ENCODE assay signal across 16 mouse cellular contexts in genomic region chr11:18945778-18946177, GRCm38 (mm10).
A peak's percentile ranks its signal among the peaks of the same experiment; 100 is the strongest.
DNase-seq lines count a peak whose midpoint lies in the region; ATAC-seq and TF ChIP-seq lines count a peak whose summit lies in the region.
"Had no signal": no experiment of that assay in that cellular context is flagged by ENCODE, and none has a peak within 500 bp of the region (broad histone marks: within the 10 kb centered on the region; RNA-seq: fewer than 3 reads in every experiment).

No protein-coding gene starts in this region.

- no peak overlapping the region for H3K4me3 ChIP-seq in heart, adult 2 months
- no peak overlapping the region for H3K4me3 ChIP-seq in kidney, embryonic 14.5 days (ENCODE audit: low read length)
- no peak overlapping the region for H3K4me3 ChIP-seq in stomach, embryonic 14.5 days (ENCODE audit: low read depth, low read length)
- no peak overlapping the region for H3K4me3 ChIP-seq in stomach, postnatal 0 days (ENCODE audit: low read depth, low read length)
- H3K4me3 ChIP-seq: forebrain, embryonic 12.5 days; lung, embryonic 15.5 days had no signal

- 67% methylated on average over 3 of the region's 3 CpGs for WGBS in heart, adult 2 months
- 17% methylated on average over 3 of the region's 3 CpGs for WGBS in kidney, embryonic 14.5 days
- 22% methylated on average over 3 of the region's 3 CpGs for WGBS in stomach, embryonic 14.5 days
- WGBS in stomach, postnatal 0 days, result 41% methylated on average over 3 of the region's 3 CpGs

- no peaks in the 10 kb centered on the region for H3K79me2 ChIP-seq in heart, adult 2 months (replicated peaks; ENCODE audit: control insufficient read depth, insufficient read depth, low read length)

- TF ChIP-seq POLR2A in heart, adult 2 months (IDR thresholded peaks at IDR 0.05; ENCODE audit: insufficient read depth, low read depth, low read length), result no peak

- no peaks in the 10 kb centered on the region for H3K9me3 ChIP-seq in kidney, embryonic 14.5 days (ENCODE audit: control insufficient read depth, low read length)
- no peaks in the 10 kb centered on the region for H3K9me3 ChIP-seq in stomach, embryonic 14.5 days (ENCODE audit: control insufficient read depth, low read depth, low read length)
- no peaks in the 10 kb centered on the region for H3K9me3 ChIP-seq in stomach, postnatal 0 days (ENCODE audit: control insufficient read depth, low read length)
- H3K9me3 ChIP-seq: forebrain, embryonic 12.5 days; lung, embryonic 15.5 days had no signal

- H3K4me2 ChIP-seq in kidney, embryonic 14.5 days (replicated peaks; ENCODE audit: low read depth, low read length), result no peak overlapping the region
- no peak overlapping the region for H3K4me2 ChIP-seq in stomach, embryonic 14.5 days (replicated peaks; ENCODE audit: low read depth, low read length)
- no peak overlapping the region for H3K4me2 ChIP-seq in stomach, postnatal 0 days (replicated peaks; ENCODE audit: low read depth)
- H3K4me2 ChIP-seq: forebrain, embryonic 12.5 days; lung, embryonic 15.5 days had no signal

- no peak for TF ChIP-seq CTCF in heart, adult 2 months (IDR thresholded peaks at IDR 0.05)
- no peak for TF ChIP-seq CTCF in stomach, postnatal 0 days (IDR thresholded peaks at IDR 0.05; ENCODE audit: low read depth)

- ATAC-seq in kidney, embryonic 14.5 days (ENCODE audit: low FRiP score, low TSS enrichment), result peak; percentile 37; the same call in 1 of the 2 replicates
- ATAC-seq in stomach, embryonic 14.5 days (ENCODE audit: insufficient number of reproducible peaks, insufficient read depth, low FRiP score, low read depth), result peak; percentile 47; the same call in 1 of the 2 replicates
- no peak for ATAC-seq in stomach, postnatal 0 days (ENCODE audit: low FRiP score, low TSS enrichment)
- no peak for ATAC-seq in erythroid progenitor cell, adult 5-6 weeks (replicated peaks; ENCODE audit: low FRiP score, poor library complexity, severe bottlenecking)

- peaks cover 9% of the 10 kb centered on the region for H3K36me3 ChIP-seq in heart, adult 2 months (ENCODE audit: control insufficient read depth, insufficient read depth, low read length)
- peaks cover 7% of the 10 kb centered on the region; the same call in 1 of the 2 replicates for H3K36me3 ChIP-seq in kidney, embryonic 14.5 days (ENCODE audit: control insufficient read depth, insufficient read depth, low read length)
- H3K36me3 ChIP-seq in stomach, embryonic 14.5 days (ENCODE audit: control insufficient read depth, insufficient read depth, low read length), result peaks cover 13% of the 10 kb centered on the region; the same call in 1 of the 2 replicates
- no peaks in the 10 kb centered on the region for H3K36me3 ChIP-seq in stomach, postnatal 0 days (ENCODE audit: control insufficient read depth, insufficient read depth, low read length)
- H3K36me3 ChIP-seq: forebrain, embryonic 12.5 days had no signal

- H3K4me1 ChIP-seq in heart, adult 2 months (ENCODE audit: control insufficient read depth, insufficient read depth, low read length), result peaks cover 9% of the 10 kb centered on the region
- peaks cover 22% of the 10 kb centered on the region for H3K4me1 ChIP-seq in kidney, embryonic 14.5 days (ENCODE audit: control insufficient read depth, insufficient read depth, low read length)
- peaks cover 47% of the 10 kb centered on the region for H3K4me1 ChIP-seq in stomach, embryonic 14.5 days (ENCODE audit: control insufficient read depth, insufficient read depth, low read length)
- H3K4me1 ChIP-seq in stomach, postnatal 0 days (replicated peaks; ENCODE audit: control insufficient read depth, insufficient read depth), result no peaks in the 10 kb centered on the region; the same call in none of the 2 replicates

- no peak for DNase-seq in heart, adult 2 months
- DNase-seq in heart, postnatal 25 days (ENCODE audit: low spot score), result no peak
- DNase-seq in kidney, adult 11 months, result no peak
- DNase-seq in stomach, postnatal 0 days (ENCODE audit: low spot score), result no peak
- DNase-seq in adrenal gland, postnatal 25 days, result no peak
- DNase-seq: adrenal gland, adult 8-10 months; cerebellum, adult 9-11 months; kidney, adult 9 months; liver; right cerebral cortex, postnatal 4 days; thymus, postnatal 25 days had no signal

- H3K27me3 ChIP-seq in heart, adult 2 months (ENCODE audit: control insufficient read depth, insufficient read depth, low read length), result no peaks in the 10 kb centered on the region
- H3K27me3 ChIP-seq in kidney, embryonic 14.5 days (ENCODE audit: control insufficient read depth, insufficient read depth, low read length), result no peaks in the 10 kb centered on the region
- H3K27me3 ChIP-seq in stomach, embryonic 14.5 days (ENCODE audit: control insufficient read depth, insufficient read depth, low read length), result no peaks in the 10 kb centered on the region
- H3K27me3 ChIP-seq in stomach, postnatal 0 days (ENCODE audit: control insufficient read depth, insufficient read depth, low read length), result no peaks in the 10 kb centered on the region
- H3K27me3 ChIP-seq: lung, embryonic 15.5 days had no signal

- intact Hi-C loops in heart, adult 2 months (cut with DNase I), result no loop called here
- intact Hi-C loops in heart, postnatal 25 days (cut with DNase I), result no loop called here

- H3K27ac ChIP-seq in heart, adult 2 months, result peak overlapping the region; percentile 85
- H3K27ac ChIP-seq in kidney, embryonic 14.5 days (ENCODE audit: low read depth, low read length), result no peak overlapping the region
- H3K27ac ChIP-seq in stomach, embryonic 14.5 days (ENCODE audit: low read length), result peak overlapping the region; percentile 4; the same call in 1 of the 2 replicates
- H3K27ac ChIP-seq in stomach, postnatal 0 days (replicated peaks), result no peak overlapping the region
- H3K27ac ChIP-seq: forebrain, embryonic 12.5 days; lung, embryonic 15.5 days had no signal

- TF ChIP-seq EP300 in heart, adult 2 months (IDR thresholded peaks at IDR 0.05; ENCODE audit: insufficient read depth, low read depth, low read length), result no peak
- no peak for TF ChIP-seq EP300 in stomach, postnatal 0 days (optimal IDR thresholded peaks at IDR 0.05)

- no peak overlapping the region for H3K9ac ChIP-seq in heart, adult 2 months (ENCODE audit: low read depth, low read length)
- H3K9ac ChIP-seq in kidney, embryonic 14.5 days (ENCODE audit: low read depth, low read length), result no peak overlapping the region
- no peak overlapping the region for H3K9ac ChIP-seq in stomach, embryonic 14.5 days (replicated peaks; ENCODE audit: low read depth, low read length)
- H3K9ac ChIP-seq in stomach, postnatal 0 days (ENCODE audit: low read length), result no peak overlapping the region
- H3K9ac ChIP-seq: forebrain, embryonic 12.5 days; lung, embryonic 15.5 days had no signal

Comparison
In these comparisons a context has a peak if more than half of its experiments do, and no peak if none do; other contexts are left out.
1. H3K27ac ChIP-seq: peak in heart, adult 2 months (single experiment) and stomach, embryonic 14.5 days (single experiment); none in kidney, embryonic 14.5 days (single experiment) and stomach, postnatal 0 days (single experiment).
2. ATAC-seq: peak in kidney, embryonic 14.5 days (single experiment) and stomach, embryonic 14.5 days (single experiment); none in stomach, postnatal 0 days (single experiment) and erythroid progenitor cell, adult 5-6 weeks (single experiment).